Mouse (Mus musculus) heart, adult 8-10 months (tissue): ENCODE measurements at regions not wholly inside any gene's neighbourhood (a gene's known extent, or its start where the extent isn't known, plus 50 kb on each side); places are given as distances from the start of the nearest gene placed in this dataset.
"Not testable (repeated sequence)": the region's sequence is repeated elsewhere in the genome, so short reads cannot be mapped to it uniquely, and the experiment has no call there.

ENCODE experiments used
- DNase-seq: peaks from one replicate; pipeline ENCODE4 v3.0.0; 2022; ENCODE audit warnings: low spot score

- DNase-seq = no peak
Measured at GRCm38 (mm10) chr1:81632704-81633103, 556.0 kb downstream of the Nyap2 start.

- no peak for DNase-seq
Measured at GRCm38 (mm10) chr1:81637357-81637756, 560.6 kb downstream of the Nyap2 start.

- DNase-seq = peak; percentile 6
Measured at GRCm38 (mm10) chr1:81652990-81653717, 576.4 kb downstream of the Nyap2 start.

GRCm38 (mm10) chr1:81661245-81661644 lies 571.7 kb upstream of the Gm9747 start:
- DNase-seq = peak; percentile 2

- DNase-seq = no peak
Measured at GRCm38 (mm10) chr1:81671142-81671541, 561.8 kb upstream of the Gm9747 start.

GRCm38 (mm10) chr1:81671725-81672124 lies 561.2 kb upstream of the Gm9747 start:
- DNase-seq = no peak

- DNase-seq = no peak
Measured at GRCm38 (mm10) chr1:81675576-81676342, 557.2 kb upstream of the Gm9747 start.

- peak; percentile 36 for DNase-seq
Measured at GRCm38 (mm10) chr1:81677768-81678400, 555.0 kb upstream of the Gm9747 start.

GRCm38 (mm10) chr1:81696129-81696528 lies 536.8 kb upstream of the Gm9747 start:
- DNase-seq = peak; percentile 57

- DNase-seq = peak; percentile 48
Measured at GRCm38 (mm10) chr1:81709169-81709568, 523.7 kb upstream of the Gm9747 start.

GRCm38 (mm10) chr1:81717091-81717490 lies 515.8 kb upstream of the Gm9747 start:
- DNase-seq = no peak

- DNase-seq = no peak
Measured at GRCm38 (mm10) chr1:81718233-81718632, 514.7 kb upstream of the Gm9747 start.

- DNase-seq = no peak
Measured at GRCm38 (mm10) chr1:81724859-81725258, 508.1 kb upstream of the Gm9747 start.

GRCm38 (mm10) chr1:81726268-81727132 lies 506.4 kb upstream of the Gm9747 start:
- DNase-seq = no peak

GRCm38 (mm10) chr1:81737111-81737833 lies 495.6 kb upstream of the Gm9747 start:
- DNase-seq = peak; percentile 38

- peak; percentile 21 for DNase-seq
Measured at GRCm38 (mm10) chr1:81738384-81738783, 494.5 kb upstream of the Gm9747 start.

GRCm38 (mm10) chr1:81739392-81739791 lies 493.5 kb upstream of the Gm9747 start:
- no peak for DNase-seq

- DNase-seq = peak; percentile 28
Measured at GRCm38 (mm10) chr1:81739981-81740380, 492.9 kb upstream of the Gm9747 start.

GRCm38 (mm10) chr1:81741882-81742281 lies 491.0 kb upstream of the Gm9747 start:
- not testable (repeated sequence) for DNase-seq

GRCm38 (mm10) chr1:81744524-81744923 lies 488.4 kb upstream of the Gm9747 start:
- DNase-seq = peak; percentile 13
